Mouse (Mus musculus) MEL (cell line): ENCODE data around the gene Rxfp2. TPM values are rescaled to one million over a fixed set of nuclear protein-coding genes. Genes with fewer than 3 reads are reported as not detected.

Source experiments
- DNase-seq: peaks from one replicate; pipeline ENCODE4 v3.0.0; 2011; ENCODE audit warnings: low read depth, low spot score
- H3K27ac ChIP-seq: 2 replicates; pipeline ENCODE4 v1.5.1; 2012; ENCODE audit warnings: low read depth, mild to moderate bottlenecking, control low read depth, low read length, moderate library complexity; ENCODE audit not compliant: control insufficient read depth
- H3K27me3 ChIP-seq, 2 experiments: fragments of 150-350 bp in 1 of 2; sonication (generic) in 1 of 2; 2 replicates each; pipeline ENCODE4 v1.6.1; 2012; ENCODE audit warnings: low read length in 2 of 2, mild to moderate bottlenecking in 2 of 2, improper control_type of control experiment in 1 of 2, moderate library complexity in 1 of 2; ENCODE audit not compliant: insufficient read depth in 2 of 2, control insufficient read depth in 1 of 2
- H3K36me3 ChIP-seq, 2 experiments: 2 replicates each; pipeline ENCODE4 v1.6.1; 2012 to 2014; ENCODE audit warnings: low read length in 2 of 2, improper control_type of control experiment in 1 of 2, inconsistent platforms in 1 of 2, mild to moderate bottlenecking in 1 of 2; ENCODE audit not compliant: insufficient read depth in 2 of 2, control insufficient read depth in 1 of 2
- H3K4me1 ChIP-seq, 2 experiments: fragments of 150-350 bp in 1 of 2; sonication (generic) in 1 of 2; 2 replicates each; pipeline ENCODE4 v1.6.1; 2012; ENCODE audit warnings: low read length in 2 of 2, improper control_type of control experiment in 1 of 2, mild to moderate bottlenecking in 1 of 2; ENCODE audit not compliant: insufficient read depth in 2 of 2, control insufficient read depth in 1 of 2
- H3K4me3 ChIP-seq, 2 experiments: fragments of 150-350 bp in 1 of 2; sonication (generic) in 1 of 2; 2 replicates each; pipeline ENCODE4 v1.5.1; 2012; ENCODE audit warnings: low read depth in 2 of 2, low read length in 2 of 2, mild to moderate bottlenecking in 2 of 2, moderate library complexity in 2 of 2, control low read depth in 1 of 2, improper control_type of control experiment in 1 of 2; ENCODE audit not compliant: control insufficient read depth in 1 of 2, insufficient read depth in 1 of 2
- H3K79me2 ChIP-seq: 2 replicates; pipeline ENCODE4 v1.6.1; 2012; ENCODE audit warnings: mild to moderate bottlenecking, low read length, moderate library complexity; ENCODE audit not compliant: control insufficient read depth, poor library complexity, insufficient read depth
- H3K9ac ChIP-seq: 2 replicates; pipeline ENCODE4 v1.6.1; 2012; ENCODE audit warnings: low read depth, mild to moderate bottlenecking, control low read depth, low read length, moderate library complexity; ENCODE audit not compliant: control insufficient read depth, poor library complexity, severe bottlenecking
- H3K9me3 ChIP-seq: fragments of 150-350 bp; sonication (generic); replicated peaks from 2 replicates; pipeline ENCODE4 v1.6.1; 2012; ENCODE audit warnings: mild to moderate bottlenecking, low read length, improper control_type of control experiment, moderate library complexity; ENCODE audit not compliant: insufficient read depth
- CHD1 ChIP-seq: IDR thresholded peaks from 2 replicates; pipeline ENCODE4 v1.6.1; 2012; ENCODE audit warnings: low read depth, mild to moderate bottlenecking, inconsistent platforms, low read length, improper control_type of control experiment
- ETS1 ChIP-seq: IDR thresholded peaks from 2 replicates; pipeline ENCODE4 v1.6.1; 2012; ENCODE audit warnings: low read depth, mild to moderate bottlenecking, inconsistent platforms, low read length, improper control_type of control experiment, moderate library complexity
- JUND ChIP-seq: IDR thresholded peaks from 2 replicates; pipeline ENCODE4 v1.6.1; 2011; ENCODE audit warnings: low read depth, mild to moderate bottlenecking, improper control_type of control experiment, low read length
- MAFK ChIP-seq: IDR thresholded peaks from 2 replicates; pipeline ENCODE4 v1.6.1; 2011; ENCODE audit warnings: low read depth, mild to moderate bottlenecking, low read length, improper control_type of control experiment, borderline replicate concordance
- MAX ChIP-seq: IDR thresholded peaks from 2 replicates; pipeline ENCODE4 v1.6.1; 2011; ENCODE audit warnings: low read length, improper control_type of control experiment
- MAZ ChIP-seq: IDR thresholded peaks from 2 replicates; pipeline ENCODE4 v1.6.1; 2012; ENCODE audit warnings: low read depth, mild to moderate bottlenecking, inconsistent platforms, low read length, improper control_type of control experiment
- MYB ChIP-seq: IDR thresholded peaks from 2 replicates; pipeline ENCODE4 v1.6.1; 2011; ENCODE audit warnings: mild to moderate bottlenecking, low read depth, low read length, improper control_type of control experiment
- MYC ChIP-seq: IDR thresholded peaks from 2 replicates; pipeline ENCODE4 v1.6.1; 2011; ENCODE audit warnings: low read depth, mild to moderate bottlenecking, low read length, improper control_type of control experiment, moderate library complexity
- NELFE ChIP-seq: IDR thresholded peaks from 2 replicates; pipeline ENCODE4 v1.6.1; 2011; ENCODE audit warnings: low read depth, low read length, improper control_type of control experiment
- NRF1 ChIP-seq: IDR thresholded peaks from 2 replicates; pipeline ENCODE4 v1.6.1; 2014; ENCODE audit warnings: low read depth, mild to moderate bottlenecking, inconsistent platforms, low read length, improper control_type of control experiment, moderate library complexity; ENCODE audit not compliant: poor library complexity, insufficient read depth, severe bottlenecking
- POLR2AphosphoS2 ChIP-seq: IDR thresholded peaks from 2 replicates; pipeline ENCODE4 v1.6.1; 2011; ENCODE audit warnings: low read length, improper control_type of control experiment
- RCOR1 ChIP-seq: IDR thresholded peaks from 2 replicates; pipeline ENCODE4 v1.6.1; 2012; ENCODE audit warnings: low read depth, mild to moderate bottlenecking, inconsistent platforms, low read length, improper control_type of control experiment
- TBP ChIP-seq: IDR thresholded peaks from 2 replicates; pipeline ENCODE4 v1.8.0; 2011; ENCODE audit warnings: low read depth, low read length, improper control_type of control experiment
- USF1 ChIP-seq: IDR thresholded peaks from 2 replicates; pipeline ENCODE4 v1.6.1; 2014; ENCODE audit warnings: low read depth, mild to moderate bottlenecking, inconsistent platforms, low read length, improper control_type of control experiment, moderate library complexity
- ZKSCAN1 ChIP-seq: IDR thresholded peaks from 2 replicates; pipeline ENCODE4 v1.6.1; 2012; ENCODE audit warnings: low read depth, mild to moderate bottlenecking, inconsistent platforms, low read length, improper control_type of control experiment, moderate library complexity
- ZMIZ1 ChIP-seq: IDR thresholded peaks from 2 replicates; pipeline ENCODE4 v1.6.1; 2012; ENCODE audit warnings: low read depth, mild to moderate bottlenecking, inconsistent platforms, low read length, improper control_type of control experiment, moderate library complexity
- polyA plus RNA-seq, 2 experiments: library from polyadenylated mRNA; stranded (reverse) in 1 of 2; unstranded in 1 of 2; fragments of >175 nt in 1 of 2; fragments of >200 nt in 1 of 2; gene quantifications; 2 replicates each; pipeline versions ENCODE4 v1.2.1 to v1.2.4; 2012; ENCODE audit warnings: low replicate concordance in 2 of 2, low read depth in 1 of 2; ENCODE audit not compliant: insufficient read length in 2 of 2, insufficient read depth in 1 of 2, missing spikeins in 1 of 2
- total RNA-seq: library from RNA; depleted of rRNA; stranded (reverse); fragments of 300-350 nt; gene quantifications from 2 replicates; pipeline ENCODE4 v1.2.3, GENCODE M21; 2012

Gene Rxfp2
- total and polyA plus RNA-seq, 3 experiments = not detected

DNA sequence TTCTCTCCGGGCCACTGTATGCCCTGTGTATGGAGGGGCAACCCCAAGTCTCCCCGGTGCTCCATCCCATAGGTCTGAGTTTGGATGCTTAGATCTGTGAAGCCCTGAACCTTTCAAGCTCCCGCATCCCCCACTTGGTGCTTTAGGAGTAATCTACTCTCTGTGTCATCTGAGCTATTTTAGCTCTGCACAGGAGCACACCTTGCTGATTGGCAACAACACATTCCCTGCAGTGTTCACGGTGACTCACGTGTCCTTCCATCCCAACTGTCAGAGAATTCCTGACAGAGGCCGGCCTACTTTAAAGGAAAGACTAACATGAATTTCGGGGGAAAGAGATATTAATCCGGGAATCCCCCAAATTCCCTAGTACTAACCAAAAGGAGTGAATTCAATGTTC is 102.2 kb downstream of the Rxfp2 start:
- Histone ChIP-seq H3K27me3 (no peaks in the 10 kb centered on the region), H3K4me1 (peaks cover 2 to 9% of the 10 kb centered on the region in 2 experiments; a peak in 3 of 4 replicates), H3K9ac (no peak overlapping the region), H3K9me3 (no peaks in the 10 kb centered on the region), H3K4me3 (no peak overlapping the region), H3K79me2 (no peaks in the 10 kb centered on the region), H3K36me3 (peaks cover 0 to 4% of the 10 kb centered on the region in 2 experiments; a peak in 2 of 4 replicates), H3K27ac (no peak overlapping the region)
- TF ChIP-seq USF1 (no peak), NRF1 (no peak), MYB (no peak), CHD1 (no peak), POLR2AphosphoS2 (no peak), NELFE (no peak)
- DNase-seq = no peak

DNA sequence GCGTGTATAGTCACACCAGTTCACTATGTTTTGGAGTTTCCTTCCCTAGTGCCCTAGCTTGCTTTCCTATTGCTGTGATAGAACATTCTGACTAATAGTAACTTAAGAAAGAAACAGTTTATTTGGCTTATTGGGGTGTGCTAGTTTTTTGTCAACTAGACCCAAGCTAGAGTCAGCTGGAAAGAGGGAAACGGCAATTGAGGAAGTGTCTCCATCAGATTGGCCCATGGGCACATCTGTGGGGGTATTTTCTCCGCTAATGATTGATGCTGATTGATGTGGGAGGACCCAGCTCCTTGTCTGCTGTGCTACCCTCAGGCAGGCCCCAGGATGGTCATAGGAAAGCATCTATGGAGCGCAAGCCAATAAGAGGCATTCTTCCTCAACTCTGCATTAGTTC is 103.6 kb downstream of the Rxfp2 start:
- TF ChIP-seq ETS1 = peak; percentile 64
- TF ChIP-seq MAX = no peak
- 0 out of 2 replicates have a peak, but pooled peaks have one; percentile 8 for TF ChIP-seq RCOR1
- TF ChIP-seq ZMIZ1 = no peak

DNA sequence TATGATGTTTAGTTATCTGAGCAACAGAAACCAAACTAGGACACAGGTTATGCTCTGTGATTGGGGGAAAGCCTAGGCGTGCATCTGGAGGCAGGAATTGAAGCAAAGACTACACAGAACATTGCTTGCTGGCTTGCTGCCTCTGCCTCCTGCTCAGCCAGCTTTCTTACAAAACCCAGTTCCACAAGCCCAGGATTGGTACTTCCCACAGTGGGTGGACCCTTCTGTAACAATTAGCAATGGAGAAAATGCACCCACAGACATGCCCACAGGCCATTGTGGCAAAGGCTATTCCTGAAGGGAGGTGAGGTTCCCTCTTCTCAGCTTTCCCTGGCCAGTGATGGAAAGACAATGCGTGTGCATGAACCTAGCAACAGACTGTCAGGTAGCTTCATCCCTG is 104.1 kb downstream of the Rxfp2 start:
- H3K9ac ChIP-seq = no peak overlapping the region
- peaks cover 2 to 9% of the 10 kb centered on the region in 2 experiments; a peak in 3 of 4 replicates for H3K4me1 ChIP-seq

More for the DNA sequence above, 103.6 kb downstream of the Rxfp2 start:
- H3K79me2 ChIP-seq = no peaks in the 10 kb centered on the region
- H3K27ac ChIP-seq = no peak overlapping the region
- DNase-seq = peak; percentile 52
- H3K9me3 ChIP-seq = no peaks in the 10 kb centered on the region
- no peak overlapping the region for H3K4me3 ChIP-seq
- H3K9ac ChIP-seq = no peak overlapping the region
- peaks cover 2 to 9% of the 10 kb centered on the region in 2 experiments; a peak in 3 of 4 replicates for H3K4me1 ChIP-seq
- H3K27me3 ChIP-seq = no peaks in the 10 kb centered on the region
- peaks cover 0 to 4% of the 10 kb centered on the region in 2 experiments; a peak in 2 of 4 replicates for H3K36me3 ChIP-seq

More for the DNA sequence above, 104.1 kb downstream of the Rxfp2 start:
- Histone ChIP-seq H3K36me3 (peaks cover 0 to 4% of the 10 kb centered on the region in 2 experiments; a peak in 2 of 4 replicates), H3K9me3 (no peaks in the 10 kb centered on the region), H3K79me2 (no peaks in the 10 kb centered on the region), H3K27ac (no peak overlapping the region), H3K27me3 (no peaks in the 10 kb centered on the region), H3K4me3 (no peak overlapping the region)
- no peak for DNase-seq
- TF ChIP-seq TBP (no peak), ZKSCAN1 (no peak), CHD1 (no peak), MAFK (no peak), JUND (no peak), MAZ (no peak), MYC (no peak), ETS1 (no peak)
